Mouse (Mus musculus) lung, adult 18-20 months (tissue): Measurements from ENCODE around the gene Inf2.

Experiments
- DNase-seq, 2 experiments: peaks; one replicate each; pipeline ENCODE4 v3.0.0; 2022; ENCODE audit warnings: mixed read lengths in 2 of 2

Inf2 gene

DNA sequence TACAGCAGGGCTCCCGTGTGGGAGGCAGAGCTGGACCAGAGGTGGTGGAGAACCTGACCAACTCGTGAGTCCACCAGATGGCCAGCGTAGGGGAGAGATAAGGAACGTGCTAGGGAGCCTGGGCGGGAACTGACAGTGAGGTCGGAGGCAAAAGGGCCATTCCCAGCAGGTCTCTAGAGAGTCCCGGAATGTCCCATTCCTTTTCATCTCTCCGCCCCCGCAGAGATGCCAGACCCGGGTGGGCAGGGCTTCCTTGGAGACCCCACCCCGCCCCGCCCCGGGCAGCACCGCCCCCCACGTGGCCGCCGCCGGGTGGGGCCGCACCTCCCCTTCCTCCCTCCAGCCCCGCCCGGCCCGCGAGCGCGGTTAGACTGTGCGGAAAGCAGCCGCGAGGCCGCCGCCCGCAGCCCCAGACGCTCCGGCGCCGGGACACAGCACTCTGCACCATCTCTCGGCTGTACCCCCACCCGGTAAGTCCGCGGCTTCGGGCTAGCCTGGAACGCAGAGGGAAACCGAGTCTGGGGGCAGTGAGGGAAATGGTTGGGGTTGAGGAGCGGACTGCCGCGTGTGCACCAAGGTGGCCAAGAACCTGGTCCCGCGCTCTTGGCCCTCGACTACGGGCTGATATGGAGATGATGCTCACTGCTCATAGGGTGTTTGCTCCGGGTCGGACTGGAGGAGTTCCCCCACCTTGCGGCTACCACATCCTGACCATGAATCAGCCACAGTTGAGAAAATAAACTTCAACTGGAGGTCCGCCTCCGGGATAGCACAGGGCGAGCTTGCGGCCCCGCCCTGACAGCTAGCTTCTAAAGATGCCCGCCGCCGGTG, at the start of gene Inf2:
TSS of gene Inf2 (plus strand) at position 359 of the 831 bp plus-strand sequence.
- peak; percentile 88 to 91 for DNase-seq

DNA sequence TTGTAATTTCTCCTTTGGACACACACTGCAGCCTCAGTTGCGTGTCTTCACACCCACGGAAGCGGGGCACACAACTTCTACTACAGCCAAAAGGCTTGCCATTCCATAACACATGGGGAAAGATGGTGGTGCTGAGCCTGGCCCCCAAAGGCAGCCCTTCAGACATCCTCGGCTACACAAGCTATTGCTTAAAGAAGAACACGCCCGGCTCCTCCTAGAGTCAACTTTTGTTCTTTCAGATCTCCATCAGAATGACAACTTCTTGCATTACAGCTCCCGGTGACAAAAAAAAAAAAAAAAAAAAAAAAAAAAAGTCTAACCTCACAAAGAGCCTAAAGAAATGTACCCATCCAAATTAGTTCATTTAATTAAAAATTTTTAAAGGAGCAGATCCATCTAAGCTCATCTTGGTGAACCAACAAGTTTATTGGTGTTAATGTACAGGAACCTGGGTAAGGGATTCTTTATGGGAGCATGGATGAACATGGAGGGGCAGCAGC, 49.1 kb upstream of the Inf2 start:
- DNase-seq: no peak

DNA sequence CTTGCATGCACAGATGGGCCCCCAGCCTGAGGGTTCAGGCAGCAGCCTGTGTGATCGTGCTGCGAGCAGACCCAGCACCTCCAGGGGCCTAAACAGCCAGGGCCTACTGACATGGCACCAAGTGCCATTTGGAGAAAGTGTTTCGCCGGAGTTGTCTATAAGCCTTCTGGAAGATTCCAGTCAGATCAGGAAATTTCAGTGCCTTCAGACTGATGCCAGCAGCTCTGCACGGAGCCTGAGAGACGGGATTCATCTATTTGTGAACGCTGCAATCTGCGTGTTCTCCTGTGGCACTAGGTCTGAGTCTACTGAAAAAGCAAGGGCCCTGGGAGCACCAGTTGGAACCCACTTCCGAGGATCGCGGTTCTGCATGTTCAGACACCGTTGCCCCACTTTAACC, 48.3 kb upstream of the Inf2 start:
- no peak for DNase-seq

DNA sequence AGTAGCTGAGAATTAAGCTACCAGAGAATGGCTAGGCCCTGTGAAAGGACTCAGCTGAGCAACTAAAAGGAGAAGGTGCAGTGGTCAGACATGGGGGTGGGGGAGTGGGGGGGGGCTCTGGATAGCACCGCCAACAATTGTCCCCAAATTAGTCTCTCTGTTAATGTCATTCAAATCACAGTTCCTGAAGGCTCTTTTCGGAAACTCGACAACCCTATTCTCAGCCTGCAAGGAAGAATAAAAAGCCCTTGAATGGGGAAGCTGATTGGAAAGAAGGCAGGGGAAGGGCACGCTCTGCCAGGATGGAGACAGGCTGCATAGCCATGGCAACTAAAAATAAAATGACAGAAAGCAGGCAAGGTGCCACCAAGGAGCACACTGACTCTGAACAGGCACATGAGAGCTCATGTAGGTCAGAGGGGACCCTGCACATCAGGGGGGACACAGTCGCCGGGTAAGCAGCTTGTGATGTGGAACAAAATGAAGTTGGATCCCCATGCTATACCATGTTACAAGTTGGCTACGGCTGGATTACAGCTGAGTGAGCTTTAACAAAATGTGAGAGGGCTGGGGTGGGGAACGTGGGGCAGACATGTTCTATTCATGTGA, 47.0 kb upstream of the Inf2 start:
- no peak for DNase-seq

DNA sequence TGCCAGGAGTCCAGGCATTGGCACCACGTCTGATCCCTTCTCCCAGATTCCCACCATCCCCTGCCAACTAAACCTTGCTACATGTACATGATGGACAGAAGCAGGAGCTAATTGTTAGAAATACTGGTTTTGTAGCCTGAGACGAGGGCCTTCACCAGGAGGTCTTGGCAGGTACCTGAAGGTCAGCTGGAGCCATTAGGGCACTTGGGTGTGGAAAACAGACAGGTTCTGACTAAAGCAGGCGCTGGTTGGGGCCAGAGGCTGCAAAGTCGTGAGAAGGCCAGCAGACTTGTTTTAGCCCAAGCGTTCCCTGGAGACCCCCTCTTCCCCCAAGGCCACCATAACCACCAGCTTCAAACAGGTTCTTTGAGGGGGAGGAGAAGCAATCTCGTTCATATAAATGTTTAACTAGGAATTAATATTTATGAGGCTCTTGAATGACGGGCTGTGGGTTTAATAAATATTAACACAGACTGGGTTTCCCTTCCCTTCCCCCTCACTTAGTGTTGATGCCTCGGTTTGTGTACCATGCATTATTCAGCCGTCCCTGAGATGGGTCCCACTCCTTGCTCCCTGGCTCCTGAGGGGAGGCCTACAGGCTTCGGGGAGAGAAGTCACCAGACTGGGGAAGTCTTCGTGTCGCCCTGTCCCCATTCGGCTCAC, 46.2 kb upstream of the Inf2 start:
- DNase-seq: no peak

DNA sequence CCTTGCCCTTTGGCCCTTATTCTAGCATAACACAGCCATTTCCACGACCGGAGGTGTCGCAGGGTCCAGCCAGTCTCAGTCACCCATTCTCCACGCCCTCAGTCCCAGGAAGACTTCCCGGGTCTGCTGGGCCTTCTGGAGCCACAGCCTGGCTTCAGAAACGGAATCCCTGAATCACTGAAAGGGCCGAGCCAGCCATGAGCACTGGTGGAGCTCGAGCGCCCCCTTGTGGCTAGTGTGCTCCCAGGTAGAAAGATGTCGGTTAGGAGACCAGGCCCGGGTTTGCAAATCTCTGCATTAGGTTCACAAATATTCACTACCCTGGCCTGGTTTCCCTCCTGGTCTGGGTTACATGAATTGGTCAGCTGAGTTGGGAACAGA, 45.7 kb upstream of the Inf2 start:
- DNase-seq: peak; percentile 75 to 80

DNA sequence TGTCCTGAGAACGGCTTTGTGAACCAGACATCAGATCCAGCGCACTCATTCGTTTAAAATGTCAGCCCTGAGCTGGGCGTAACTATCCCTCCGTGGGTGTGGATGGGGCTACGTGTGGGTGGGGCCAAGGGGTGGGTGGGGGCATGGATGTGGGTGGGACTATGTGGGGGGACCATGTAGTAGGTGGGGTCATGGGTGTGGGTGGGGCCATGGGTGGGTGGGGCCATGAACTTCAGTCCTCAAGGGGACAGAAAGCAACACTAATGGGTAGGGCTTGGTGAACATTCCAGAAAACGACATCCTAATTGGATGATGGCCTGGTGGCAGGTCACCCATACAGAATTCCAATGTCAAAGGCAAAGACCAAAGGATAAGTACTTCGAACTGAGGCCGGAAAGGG, 44.6 kb upstream of the Inf2 start:
- DNase-seq: no peak

DNA sequence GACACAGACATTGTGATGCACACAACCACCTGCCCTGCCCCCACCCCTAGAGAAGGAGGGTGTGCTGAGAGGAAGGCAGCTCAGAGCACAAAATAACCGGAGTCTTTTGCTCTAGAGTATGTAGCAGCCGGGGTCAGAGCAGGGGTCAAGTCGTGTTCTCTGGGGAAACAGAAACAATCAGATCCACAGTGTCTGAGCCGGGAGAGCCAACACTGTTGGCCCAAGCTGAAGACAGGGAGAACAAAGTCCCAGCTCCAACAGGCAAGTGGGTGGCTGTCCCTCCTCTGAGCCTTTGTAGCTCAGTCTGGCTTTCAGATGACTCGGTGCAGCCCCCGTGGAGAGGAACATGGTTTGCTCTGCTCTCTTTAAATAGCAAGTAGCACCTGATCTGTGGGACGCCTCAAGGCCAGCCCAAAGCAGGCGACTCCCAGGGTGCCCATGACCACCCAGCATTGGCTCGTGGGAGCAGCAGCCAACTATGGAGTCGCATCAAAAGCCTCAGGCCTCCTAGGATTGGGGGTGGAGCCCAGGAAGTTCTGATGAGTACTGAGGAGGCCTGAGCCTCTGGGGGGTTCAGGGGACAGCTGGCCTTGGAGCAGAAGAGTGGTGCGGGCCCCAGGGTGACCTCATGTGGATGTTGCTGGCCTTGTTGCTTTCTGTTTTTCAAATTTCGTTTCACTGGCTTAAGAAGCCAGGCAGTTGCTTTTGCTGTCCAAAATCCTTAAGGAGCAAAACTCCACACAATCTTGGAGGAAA, 43.5 kb upstream of the Inf2 start:
- no peak for DNase-seq

DNA sequence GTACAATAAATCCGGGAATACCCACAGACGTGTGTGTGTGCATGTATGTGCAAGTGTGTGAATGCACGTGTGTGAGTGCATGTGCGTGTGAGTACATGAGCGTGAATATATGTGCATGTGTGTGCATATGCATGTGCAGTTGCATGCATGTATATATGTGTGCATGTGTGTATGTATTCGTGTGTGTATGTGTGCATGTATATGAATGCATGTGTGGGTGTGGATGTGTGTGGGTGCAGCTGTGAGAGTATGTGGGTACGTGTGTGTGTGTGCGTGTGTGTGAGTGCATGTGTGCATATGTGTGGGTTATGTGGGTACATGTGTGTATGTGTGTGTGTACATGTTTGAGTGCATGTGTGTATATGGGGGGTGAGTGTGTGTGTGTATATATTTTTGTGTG, 42.5 kb upstream of the Inf2 start:
- no peak for DNase-seq

DNA sequence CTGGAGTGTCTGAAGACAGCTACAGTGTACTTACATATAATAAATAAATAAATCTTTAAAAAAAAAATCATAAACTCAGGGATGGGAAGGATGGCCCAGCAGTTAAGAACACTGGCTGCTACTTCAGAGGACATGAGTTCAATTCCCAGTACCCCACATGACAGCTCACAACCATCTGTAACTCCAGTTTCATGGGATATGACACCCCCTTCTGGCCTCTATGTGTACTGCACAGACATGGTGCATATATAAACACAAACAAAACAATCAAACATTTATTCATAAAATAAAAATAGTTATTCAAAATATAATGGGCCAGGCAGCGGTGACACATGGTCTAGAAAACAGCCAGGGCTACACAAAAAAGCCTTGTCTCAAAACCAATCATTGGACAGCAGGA, 39.3 kb upstream of the Inf2 start:
- DNase-seq: no peak

DNA sequence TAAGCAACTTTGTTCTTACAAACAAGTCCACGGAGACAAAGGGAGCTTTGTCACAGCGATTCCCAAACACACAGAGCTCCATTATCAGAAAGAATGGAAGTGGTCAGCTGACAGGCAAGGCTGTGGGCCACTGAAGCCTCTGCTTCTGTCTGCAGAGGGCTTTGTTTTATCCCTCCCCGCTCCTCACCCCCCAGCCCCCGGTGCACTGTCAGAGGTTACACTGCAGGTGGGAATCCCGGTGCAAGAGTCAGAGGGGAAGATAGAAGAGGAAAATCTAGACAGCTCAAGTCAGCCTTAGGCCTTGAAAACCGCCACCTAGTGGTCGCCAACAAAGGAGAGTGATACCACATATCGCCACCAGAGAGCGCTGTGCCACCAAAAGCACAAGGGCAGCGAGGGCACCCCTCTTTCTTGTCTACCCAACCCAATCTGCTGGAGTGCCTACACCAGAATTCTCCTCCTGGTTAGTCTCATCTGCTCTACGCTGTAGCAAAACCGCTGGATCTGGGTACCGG, 36.7 kb upstream of the Inf2 start:
- peak; percentile 81 to 83 for DNase-seq

DNA sequence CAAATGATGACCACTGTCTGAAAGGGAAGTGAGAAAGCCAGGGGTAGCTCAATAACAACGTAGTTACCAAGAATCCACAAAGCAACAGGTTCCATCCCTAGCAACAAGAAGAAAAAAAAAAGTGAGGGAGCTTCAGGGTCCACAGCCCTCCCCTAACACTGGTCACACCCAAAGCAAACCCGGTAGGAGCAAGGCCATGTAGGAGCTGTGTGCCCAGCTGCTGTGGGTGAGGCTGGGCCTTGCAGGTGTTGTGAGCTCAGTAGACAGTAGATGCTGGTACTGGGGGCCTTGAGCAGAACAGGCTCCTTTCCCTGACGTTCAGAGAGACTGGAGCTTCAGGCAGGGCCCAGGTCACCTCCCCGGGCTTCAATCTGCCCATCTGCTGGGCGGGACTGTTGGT, 36.1 kb upstream of the Inf2 start:
- DNase-seq: no peak

DNA sequence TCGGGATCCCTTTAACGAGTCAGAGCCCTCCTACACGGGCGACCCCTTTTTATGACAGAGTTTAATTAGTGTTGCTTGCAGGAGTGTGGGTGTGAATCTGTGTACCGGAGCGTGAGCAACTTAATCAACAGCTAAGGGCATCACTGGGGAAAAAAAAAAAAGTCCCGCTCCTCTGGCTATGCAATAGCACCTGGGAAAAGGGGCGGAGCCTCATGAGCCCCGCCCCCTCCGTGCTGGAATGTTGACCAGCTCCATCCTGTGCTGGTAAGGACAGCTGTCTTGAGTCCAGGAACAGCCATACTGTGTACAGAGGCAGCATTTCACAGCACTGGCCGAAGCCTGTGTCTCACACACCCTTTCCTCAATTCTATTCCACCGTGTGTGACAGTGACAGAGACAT, 33.7 kb upstream of the Inf2 start:
- peak; percentile 38 to 65 for DNase-seq

DNA sequence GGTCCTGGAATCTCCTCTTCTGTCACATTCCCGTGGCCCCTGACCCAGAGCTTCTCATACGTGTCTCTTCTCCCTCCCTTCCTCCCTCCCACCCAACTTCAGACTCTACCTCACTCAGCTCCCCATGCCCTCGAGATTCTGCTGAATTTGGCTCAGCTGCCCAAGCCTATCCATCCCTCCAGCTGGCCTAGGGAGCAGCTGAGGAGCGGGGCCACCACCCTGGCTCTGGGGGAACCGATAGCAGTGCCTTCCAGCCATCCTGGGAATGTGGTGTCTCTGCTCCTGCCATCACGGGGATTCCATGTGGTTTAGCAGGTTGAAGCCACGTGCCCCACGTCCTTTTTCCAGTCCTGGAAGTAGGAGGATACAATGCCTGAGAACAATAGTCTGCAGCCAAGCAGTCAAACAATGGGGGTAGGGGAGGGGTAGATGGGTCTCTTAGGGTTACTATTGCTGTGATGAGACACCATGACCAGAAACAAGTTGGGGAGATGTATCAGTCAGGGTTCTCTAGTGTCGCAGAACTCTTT, 32.0 kb upstream of the Inf2 start:
- DNase-seq: no peak

DNA sequence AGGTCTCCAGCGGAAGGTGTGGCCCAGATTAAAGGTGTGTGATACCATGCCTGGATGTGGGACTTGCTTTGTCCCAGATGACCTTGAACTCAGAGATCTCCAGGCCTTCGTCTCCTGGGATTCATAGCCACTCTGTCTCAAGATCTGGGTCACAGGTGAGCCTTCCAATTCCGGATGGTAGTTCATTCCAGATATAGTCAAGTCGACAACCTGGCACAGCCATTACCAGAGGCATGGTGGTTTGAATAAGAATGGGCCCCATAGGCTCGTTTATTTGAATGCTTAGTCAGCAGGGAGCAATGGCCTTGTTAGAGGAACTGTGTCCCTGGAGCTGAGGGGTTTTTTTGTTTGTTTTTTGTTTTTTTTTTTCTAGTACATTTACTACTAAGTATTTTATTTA, 31.4 kb upstream of the Inf2 start:
- DNase-seq: no peak

DNA sequence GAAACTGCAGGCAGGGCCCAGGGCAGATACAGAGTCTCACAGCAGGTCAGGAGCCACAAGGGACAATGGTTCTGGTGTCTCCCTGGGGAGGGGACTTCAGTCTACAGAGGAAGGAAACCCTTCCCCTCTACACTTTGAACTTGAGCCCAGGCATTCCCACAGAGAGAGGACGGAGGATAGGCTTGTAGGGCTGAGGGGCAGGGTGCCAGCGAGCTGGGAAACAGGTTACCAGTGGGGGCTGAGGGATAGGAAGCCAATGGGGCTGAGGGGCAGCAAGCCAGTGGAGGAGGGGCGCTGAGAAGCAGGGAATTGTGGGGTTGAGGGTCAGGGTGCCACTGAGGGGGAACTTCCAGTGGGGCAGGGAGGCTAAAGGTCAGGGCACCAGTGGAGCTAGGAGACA, 29.4 kb upstream of the Inf2 start:
- DNase-seq: no peak

DNA sequence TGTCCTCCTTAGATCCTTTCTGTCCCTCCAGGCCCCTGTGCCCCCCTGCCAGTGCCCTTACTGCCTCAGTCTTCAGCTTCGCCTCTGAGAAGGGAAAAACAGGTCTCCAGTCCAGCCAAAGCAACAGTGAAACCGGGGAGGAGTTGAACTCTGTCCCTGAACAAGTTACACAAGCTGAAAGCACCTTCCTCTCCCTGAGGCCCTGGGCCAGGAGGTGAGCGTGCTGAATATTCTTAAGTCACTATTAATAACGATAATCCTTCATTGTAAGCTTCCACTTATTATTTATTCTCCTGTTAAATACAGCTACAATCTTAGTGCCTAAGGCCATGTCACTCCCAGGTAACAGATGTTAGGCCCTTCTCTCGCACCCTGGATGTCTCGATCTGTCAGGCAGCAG, 28.9 kb upstream of the Inf2 start:
- DNase-seq: no peak

DNA sequence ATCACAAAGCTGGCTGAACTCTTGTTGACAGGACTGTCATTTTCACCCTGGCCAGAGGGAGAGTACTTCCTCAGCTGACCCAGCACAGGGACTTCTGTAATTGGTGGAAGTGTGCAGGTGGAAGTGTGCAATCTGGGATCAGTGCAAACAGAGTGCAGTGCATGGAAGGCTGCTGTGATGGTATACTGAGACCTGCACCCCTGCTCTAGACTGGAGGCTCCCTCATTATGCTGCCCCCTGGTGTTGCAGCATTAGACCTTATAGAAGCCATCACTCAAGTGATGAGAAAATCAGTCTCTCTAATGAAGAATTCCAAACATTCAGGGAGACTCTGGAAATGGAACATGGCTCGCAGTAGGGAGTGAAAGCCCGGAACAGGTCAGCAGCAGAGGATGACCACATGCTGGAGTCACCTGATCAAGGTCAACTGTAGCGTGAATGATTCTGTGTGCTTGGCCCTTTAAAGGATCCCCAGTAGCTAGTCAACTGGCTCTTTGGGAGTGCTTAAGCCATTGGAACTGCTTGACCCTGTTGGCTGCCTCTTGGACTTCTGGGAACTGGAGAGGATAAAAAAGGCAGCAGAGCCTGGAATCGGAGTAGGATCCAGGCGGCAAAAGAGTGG, 28.3 kb upstream of the Inf2 start:
- DNase-seq: peak in 1 of 2 experiments; percentile 16

DNA sequence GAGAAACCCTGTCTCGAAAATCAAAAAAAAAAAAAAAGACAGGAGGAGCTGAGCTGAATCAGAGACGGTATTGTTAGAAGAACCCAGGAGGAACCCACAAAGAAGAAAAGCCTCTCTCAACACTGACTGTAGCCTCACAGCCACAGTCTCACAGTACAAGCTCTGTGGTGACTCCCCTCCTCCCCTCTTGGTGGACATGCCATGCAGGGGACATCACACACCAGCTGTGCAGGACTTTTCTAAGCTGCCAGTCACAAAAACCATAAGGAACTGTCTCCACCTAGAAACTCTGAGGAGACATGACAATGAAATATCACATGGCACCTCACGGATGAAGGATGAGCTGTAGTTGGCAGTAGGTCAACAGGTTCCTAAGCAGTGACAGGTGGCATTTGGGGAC, 27.4 kb upstream of the Inf2 start:
- DNase-seq: no peak

DNA sequence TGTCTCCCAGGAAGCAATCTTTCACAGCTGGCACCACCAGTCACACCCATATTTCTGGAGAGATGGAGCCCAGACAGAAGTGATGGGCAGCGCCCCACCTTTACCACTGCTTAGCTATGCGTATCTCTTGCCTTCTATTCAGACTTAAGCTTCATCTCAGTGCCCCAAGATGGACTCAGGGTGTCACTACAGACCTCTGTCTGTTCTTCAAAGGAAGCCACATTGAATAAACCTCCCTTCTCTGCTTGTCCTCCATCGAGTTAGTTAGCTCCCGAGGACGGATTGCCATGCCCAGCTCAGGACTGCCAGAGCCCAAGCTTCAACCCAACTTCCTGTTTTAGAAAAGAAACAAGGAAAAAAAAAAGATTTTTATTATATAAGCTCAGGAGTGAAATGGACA, 26.1 kb upstream of the Inf2 start:
- no peak for DNase-seq

DNA sequence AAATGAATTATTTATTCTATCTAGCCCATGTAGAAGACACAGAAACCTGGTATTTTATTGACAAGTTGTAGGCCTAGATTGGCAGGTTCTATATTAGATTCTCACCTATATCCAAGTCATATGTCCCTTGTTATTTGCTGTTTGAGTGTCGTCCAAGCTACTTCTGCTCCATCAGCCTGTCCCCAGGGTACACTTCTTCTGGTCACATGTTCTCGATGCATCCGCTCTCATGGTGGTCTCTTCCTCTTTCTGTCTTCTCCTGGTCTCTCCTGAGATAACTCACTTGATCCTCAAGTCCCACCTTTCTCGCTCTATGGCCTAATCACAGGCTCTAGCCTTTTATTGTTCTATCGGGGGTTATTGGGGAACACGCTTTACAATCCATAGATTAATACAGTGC, 25.6 kb upstream of the Inf2 start:
- no peak for DNase-seq

DNA sequence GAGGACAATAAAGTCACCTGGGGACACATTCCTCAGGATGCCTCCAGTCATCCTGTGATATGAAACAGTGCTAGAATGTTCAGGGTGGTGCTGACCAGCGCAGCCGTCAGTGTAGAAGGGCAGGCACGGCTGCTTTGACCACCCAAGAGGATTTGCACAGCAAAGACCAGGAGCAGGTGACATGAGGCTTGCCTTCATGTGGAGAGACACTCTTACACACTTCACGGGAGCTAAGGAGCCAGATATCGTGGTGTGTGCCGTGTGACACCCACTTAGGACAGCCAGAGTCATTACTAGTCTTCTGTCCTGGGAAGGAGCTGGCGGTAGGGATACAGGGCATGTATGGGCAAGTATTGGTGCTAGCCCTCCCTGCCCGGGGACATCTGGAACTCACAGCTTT, 18.4 kb upstream of the Inf2 start:
- DNase-seq: no peak
